Mouse (Mus musculus) spleen, adult 2 months (tissue): ENCODE measurements around the gene Shb.

ENCODE experiments used
- CTCF ChIP-seq: fragments of 200-500 bp; IDR thresholded peaks from 2 replicates; pipeline ENCODE4 v1.5.1; 2011; ENCODE audit warnings: mild to moderate bottlenecking, inconsistent platforms; ENCODE audit not compliant: insufficient read depth, insufficient read length, insufficient replicate concordance; ENCODE audit errors: extremely low read depth
- POLR2A ChIP-seq: fragments of 200-500 bp; IDR thresholded peaks from 2 replicates; pipeline ENCODE4 v1.6.1; 2011; ENCODE audit warnings: low read depth, low read length, inconsistent platforms

GRCm38 (mm10) chr4:45503816-45504215 is 28.5 kb downstream of the Shb start:
- TF ChIP-seq CTCF, result no peak
- TF ChIP-seq POLR2A, result no peak
